Mouse (Mus musculus) embryonic fibroblast, embryonic 13.5 days (primary cell): ENCODE results near the gene Dsn1.

ENCODE experiments used
- CTCF ChIP-seq: IDR thresholded peaks from 2 replicates; pipeline ENCODE4 v1.5.1; 2011; ENCODE audit warnings: mild to moderate bottlenecking, control low read depth, low read length, moderate library complexity, borderline replicate concordance; ENCODE audit not compliant: insufficient read depth
- POLR2A ChIP-seq: IDR thresholded peaks from 2 replicates; pipeline ENCODE4 v1.6.1; 2011; ENCODE audit warnings: low read depth, mild to moderate bottlenecking, control low read depth, low read length, moderate library complexity

DNA sequence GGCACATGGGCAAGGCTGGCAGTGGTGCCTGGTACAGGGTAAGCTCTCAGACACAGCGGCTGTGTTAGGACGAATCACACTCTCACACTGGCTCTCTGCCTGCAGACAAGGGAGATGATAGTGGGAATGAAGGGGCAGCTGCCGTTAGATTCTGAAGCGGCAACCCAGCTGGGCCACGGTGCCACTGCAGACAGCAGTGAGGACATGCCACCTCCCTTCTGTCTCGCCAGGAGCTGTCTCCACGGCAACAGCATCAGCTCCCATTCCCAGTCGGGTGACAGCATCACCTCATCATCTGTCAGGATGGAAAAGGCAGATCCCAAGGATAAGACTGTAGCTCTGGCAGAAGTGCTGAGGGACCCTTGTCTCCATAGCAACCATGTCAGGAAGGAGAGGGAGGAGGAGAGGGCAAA, 42.9 kb upstream of the Dsn1 start:
- TF ChIP-seq POLR2A (no peak), CTCF (no peak)
